Mouse (Mus musculus): ENCODE data around the gene Rpa2. TPM values are rescaled to one million over a fixed set of nuclear protein-coding genes. Genes with fewer than 3 reads are reported as not detected.
"Not testable (repeated sequence)": the region's sequence is repeated elsewhere in the genome, so short reads cannot be mapped to it uniquely, and the experiment has no call there.

The Rpa2 gene
- polyA plus RNA-seq, 1 experiment from 2014 or later, result 43.0 TPM

DNA sequence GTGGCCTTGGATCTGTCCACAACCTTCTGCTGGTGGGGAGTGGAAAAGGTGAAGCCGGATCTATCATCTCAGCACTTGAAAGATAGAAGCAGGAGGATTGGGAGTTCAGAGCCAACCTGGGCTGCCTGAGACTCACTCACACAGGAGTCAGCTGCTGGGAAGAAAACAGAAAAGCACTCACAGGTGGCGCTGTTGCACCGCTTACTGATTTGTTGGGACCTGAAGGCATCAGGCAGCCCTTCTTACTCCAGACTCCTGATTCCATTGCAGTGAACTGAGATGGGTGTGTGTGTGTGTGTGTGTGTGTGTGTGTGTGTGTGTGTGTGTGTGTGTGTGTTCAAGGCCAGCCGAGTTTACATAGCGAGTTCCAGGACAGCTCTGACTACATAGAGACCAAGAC lies 8.6 kb downstream of the Rpa2 start:
- 82% methylated on average over 5 of the region's 5 CpGs for WGBS (ENCODE audit: insufficient replicate concordance)
- ATAC-seq (0 out of 2 replicates have a peak, but pooled peaks have one; percentile 19), DNase-seq (peak; percentile 84)

GRCm38 (mm10) chr4:132778562-132779201 lies 10.6 kb downstream of the Rpa2 start:
- no peak overlapping the region for H3K9ac ChIP-seq (replicated peaks)
- H3K4me1 ChIP-seq (ENCODE audit: insufficient read depth), result no peaks in the 10 kb centered on the region; the same call in 1 of the 2 replicates
- whole genome bisulfite sequencing (ENCODE audit: insufficient replicate concordance), result 91% methylated on average over 6 of the region's 6 CpGs
- no peak overlapping the region for H3K27ac ChIP-seq (ENCODE audit: low read depth)
- H3K4me2 ChIP-seq (ENCODE audit: low read depth, low read length), result no peak overlapping the region
- H3K36me3 ChIP-seq (replicated peaks; ENCODE audit: insufficient read depth, low read length), result peaks cover 61% of the 10 kb centered on the region
- H3K4me3 ChIP-seq (ENCODE audit: low read depth, low read length), result no peak overlapping the region
- no peaks in the 10 kb centered on the region for H3K27me3 ChIP-seq (ENCODE audit: insufficient read depth, low read length)
- DNase-seq (no peak), ATAC-seq (no peak)
- TF ChIP-seq CTCF (IDR thresholded peaks at IDR 0.05; ENCODE audit: low read depth), result no peak
- no peak for TF ChIP-seq EP300 (IDR thresholded peaks at IDR 0.05; ENCODE audit: low read depth)
- H3K9me3 ChIP-seq (ENCODE audit: low read length), result no peaks in the 10 kb centered on the region

More for the DNA sequence above, 8.6 kb downstream of the Rpa2 start:
- TF ChIP-seq EP300 (IDR thresholded peaks at IDR 0.05; ENCODE audit: low read depth) (no peak), CTCF (IDR thresholded peaks at IDR 0.05; ENCODE audit: low read depth) (peak; percentile 87)
- H3K4me3 ChIP-seq (ENCODE audit: low read depth, low read length), result no peak overlapping the region
- H3K9me3 ChIP-seq (ENCODE audit: low read length), result no peaks in the 10 kb centered on the region
- H3K27me3 ChIP-seq (ENCODE audit: insufficient read depth, low read length), result no peaks in the 10 kb centered on the region
- H3K36me3 ChIP-seq (replicated peaks; ENCODE audit: insufficient read depth, low read length), result peaks cover 75% of the 10 kb centered on the region
- no peak overlapping the region for H3K4me2 ChIP-seq (ENCODE audit: low read depth, low read length)
- no peak overlapping the region for H3K27ac ChIP-seq (ENCODE audit: low read depth)
- no peak overlapping the region for H3K9ac ChIP-seq (replicated peaks)
- H3K4me1 ChIP-seq (ENCODE audit: insufficient read depth), result no peaks in the 10 kb centered on the region

- H3K36me3 ChIP-seq (replicated peaks; ENCODE audit: insufficient read depth, low read length), result peaks cover 45% of the 10 kb centered on the region
- no peak; the same call in 1 of the 2 replicates for TF ChIP-seq CTCF (IDR thresholded peaks at IDR 0.05; ENCODE audit: low read depth)
- no peak for TF ChIP-seq EP300 (IDR thresholded peaks at IDR 0.05; ENCODE audit: low read depth)
- 76% methylated on average over 4 of the region's 4 CpGs for WGBS (ENCODE audit: insufficient replicate concordance)
- H3K9ac ChIP-seq (replicated peaks), result no peak overlapping the region
- DNase-seq (no peak), ATAC-seq (0 out of 2 replicates have a peak, but pooled peaks have one; percentile 18)
- no peaks in the 10 kb centered on the region for H3K27me3 ChIP-seq (ENCODE audit: insufficient read depth, low read length)
- H3K4me1 ChIP-seq (ENCODE audit: insufficient read depth), result no peaks in the 10 kb centered on the region; the same call in 1 of the 2 replicates
- no peak overlapping the region for H3K4me2 ChIP-seq (ENCODE audit: low read depth, low read length)
- H3K27ac ChIP-seq (ENCODE audit: low read depth), result no peak overlapping the region
- no peak overlapping the region for H3K4me3 ChIP-seq (ENCODE audit: low read depth, low read length)
- no peaks in the 10 kb centered on the region for H3K9me3 ChIP-seq (ENCODE audit: low read length)
These were observed 12.2 kb downstream of the Rpa2 start for GRCm38 (mm10) chr4:132780288-132780687.

GRCm38 (mm10) chr4:132783732-132784131 lies 15.6 kb downstream of the Rpa2 start:
- H3K27me3 ChIP-seq (ENCODE audit: insufficient read depth, low read length), result no peaks in the 10 kb centered on the region
- ATAC-seq, result no peak
- H3K27ac ChIP-seq (ENCODE audit: low read depth), result no peak overlapping the region
- no peak for DNase-seq
- no peak overlapping the region for H3K9ac ChIP-seq (replicated peaks)
- 60% methylated on average over 2 of the region's 2 CpGs for WGBS (ENCODE audit: insufficient replicate concordance)
- H3K4me2 ChIP-seq (ENCODE audit: low read depth, low read length), result no peak overlapping the region
- TF ChIP-seq EP300 (IDR thresholded peaks at IDR 0.05; ENCODE audit: low read depth) (no peak), CTCF (IDR thresholded peaks at IDR 0.05; ENCODE audit: low read depth) (no peak)
- H3K4me1 ChIP-seq (ENCODE audit: insufficient read depth), result no peaks in the 10 kb centered on the region; the same call in 1 of the 2 replicates
- H3K36me3 ChIP-seq (replicated peaks; ENCODE audit: insufficient read depth, low read length), result peaks cover 12% of the 10 kb centered on the region
- no peaks in the 10 kb centered on the region for H3K9me3 ChIP-seq (ENCODE audit: low read length)
- no peak overlapping the region for H3K4me3 ChIP-seq (ENCODE audit: low read depth, low read length)

DNA sequence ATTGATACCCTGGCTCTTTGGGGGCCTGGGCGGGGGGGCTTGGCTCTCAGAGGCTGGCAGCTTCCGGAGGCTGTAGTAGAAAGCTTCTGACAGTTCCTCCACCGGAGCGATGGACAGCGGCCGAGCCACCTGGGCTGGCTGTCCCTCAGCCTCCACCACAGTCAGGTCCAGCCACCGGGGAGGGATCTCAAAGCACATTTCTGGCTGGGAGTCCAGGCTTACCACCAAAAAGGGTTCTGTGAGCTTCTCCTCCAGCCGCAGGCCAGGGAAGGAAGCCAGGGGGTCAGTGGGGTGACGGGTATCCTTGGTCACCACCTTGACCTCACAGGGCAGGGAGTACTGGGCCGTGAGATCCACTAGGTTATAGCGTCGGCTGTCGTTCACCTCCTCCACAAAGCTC lies 17.1 kb downstream of the Rpa2 start:
- H3K27ac ChIP-seq (ENCODE audit: low read depth), result no peak overlapping the region
- H3K27me3 ChIP-seq (ENCODE audit: insufficient read depth, low read length), result no peaks in the 10 kb centered on the region
- WGBS (ENCODE audit: insufficient replicate concordance), result 89% methylated on average over 13 of the region's 13 CpGs
- DNase-seq (no peak), ATAC-seq (no peak)
- TF ChIP-seq EP300 (IDR thresholded peaks at IDR 0.05; ENCODE audit: low read depth) (no peak), CTCF (IDR thresholded peaks at IDR 0.05; ENCODE audit: low read depth) (no peak)
- H3K36me3 ChIP-seq (replicated peaks; ENCODE audit: insufficient read depth, low read length), result peaks cover 7% of the 10 kb centered on the region
- no peak overlapping the region for H3K4me3 ChIP-seq (ENCODE audit: low read depth, low read length)
- no peak overlapping the region for H3K4me2 ChIP-seq (ENCODE audit: low read depth, low read length)
- H3K4me1 ChIP-seq (ENCODE audit: insufficient read depth), result no peaks in the 10 kb centered on the region; the same call in 1 of the 2 replicates
- H3K9me3 ChIP-seq (ENCODE audit: low read length), result no peaks in the 10 kb centered on the region
- H3K9ac ChIP-seq (replicated peaks), result no peak overlapping the region

GRCm38 (mm10) chr4:132789731-132790130 lies 21.6 kb downstream of the Rpa2 start:
- Histone ChIP-seq H3K4me2 (ENCODE audit: low read depth, low read length) (no peak overlapping the region), H3K36me3 (replicated peaks; ENCODE audit: insufficient read depth, low read length) (peaks cover 7% of the 10 kb centered on the region; the same call in 1 of the 2 replicates), H3K4me3 (ENCODE audit: low read depth, low read length) (no peak overlapping the region), H3K27me3 (ENCODE audit: insufficient read depth, low read length) (no peaks in the 10 kb centered on the region), H3K9me3 (ENCODE audit: low read length) (no peaks in the 10 kb centered on the region), H3K4me1 (ENCODE audit: insufficient read depth) (0 out of 2 replicates have a peak, but pooled peaks cover 2% of the 10 kb centered on the region), H3K27ac (ENCODE audit: low read depth) (no peak overlapping the region), H3K9ac (replicated peaks) (no peak overlapping the region)
- DNase-seq (no peak), ATAC-seq (no peak)
- 84% methylated on average over 8 of the region's 8 CpGs for WGBS (ENCODE audit: insufficient replicate concordance)
- TF ChIP-seq EP300 (IDR thresholded peaks at IDR 0.05; ENCODE audit: low read depth) (no peak), CTCF (IDR thresholded peaks at IDR 0.05; ENCODE audit: low read depth) (0 out of 2 replicates have a peak, but pooled peaks have one; percentile 9)

- Histone ChIP-seq H3K4me2 (ENCODE audit: low read depth, low read length) (peak overlapping the region; percentile 74), H3K4me3 (ENCODE audit: low read depth, low read length) (peak overlapping the region; percentile 57; the same call in 1 of the 2 replicates), H3K4me1 (ENCODE audit: insufficient read depth) (peaks cover 13% of the 10 kb centered on the region; the same call in 1 of the 2 replicates), H3K27ac (ENCODE audit: low read depth) (peak overlapping the region; percentile 57)
- not testable (repeated sequence) for ATAC-seq; H3K9me3 ChIP-seq (ENCODE audit: low read length); H3K9ac ChIP-seq (replicated peaks); H3K36me3 ChIP-seq (replicated peaks; ENCODE audit: insufficient read depth, low read length); H3K27me3 ChIP-seq (ENCODE audit: insufficient read depth, low read length); DNase-seq
- WGBS (ENCODE audit: insufficient replicate concordance), result 76% methylated on average over 8 of the region's 9 CpGs
These were observed 25.3 kb downstream of the Rpa2 start for GRCm38 (mm10) chr4:132793322-132794004.
